Mouse (Mus musculus): Measurements from ENCODE around the gene Chil4. TPM values are rescaled to one million over a fixed set of nuclear protein-coding genes. Genes with fewer than 3 reads are reported as not detected.
"Not testable (repeated sequence)": the region's sequence is repeated elsewhere in the genome, so short reads cannot be mapped to it uniquely, and the experiment has no call there.

The Chil4 gene
- polyA plus RNA-seq (2012; fragmentation: generic; extraction: Trizol) = not detected
- long read RNA-seq, experiment 1 = 0 reads
- long read RNA-seq, experiment 2 = 0 reads

DNA sequence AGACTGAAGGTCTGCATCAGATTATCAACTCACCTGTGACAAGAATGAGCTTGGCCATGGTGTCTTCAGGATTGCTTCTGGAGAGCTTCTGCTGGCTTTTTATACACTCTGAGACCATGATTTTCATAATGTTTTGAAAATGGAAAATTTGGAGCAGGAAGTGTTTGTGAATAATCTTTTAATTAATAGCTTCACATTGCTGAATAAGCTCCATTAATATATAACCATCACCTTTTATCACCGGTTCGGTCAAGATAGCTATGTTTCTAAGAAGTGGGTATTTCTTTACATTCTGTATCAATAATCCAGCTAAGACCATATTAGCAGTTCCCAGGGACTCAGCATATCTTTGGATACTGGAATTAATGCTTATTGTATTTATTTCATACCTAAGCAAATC is at the start of gene Chil4:
Chil4 (minus strand) TSS at position 101 of the 400 bp plus-strand sequence.
- H3K79me3 ChIP-seq (ENCODE audit: low read depth) = no peaks in the 10 kb centered on the region
- TF ChIP-seq MYOG (IDR thresholded peaks at IDR 0.05; ENCODE audit: control insufficient read depth, extremely low read depth, insufficient read length) (no peak), USF1 (IDR thresholded peaks at IDR 0.05; ENCODE audit: low read depth) (no peak), MAX (IDR thresholded peaks at IDR 0.05) (no peak), FOSL1 (IDR thresholded peaks at IDR 0.05; ENCODE audit: insufficient read depth, low read length, poor library complexity, severe bottlenecking) (no peak), MYOD1 (IDR thresholded peaks at IDR 0.05; ENCODE audit: control insufficient read depth, insufficient read length, low read depth) (no peak), CTCF (IDR thresholded peaks at IDR 0.05; ENCODE audit: control insufficient read depth, insufficient read depth, insufficient read length) (no peak), CEBPB (IDR thresholded peaks at IDR 0.05; ENCODE audit: low read depth) (no peak)
- H3ac ChIP-seq (ENCODE audit: control insufficient read depth, insufficient read length, low read depth) = no peak within 1 kb of the TSS
- H3K4me3 ChIP-seq (ENCODE audit: insufficient read depth, poor library complexity, severe bottlenecking) = no peak within 1 kb of the TSS
- H3K27me3 ChIP-seq (ENCODE audit: control insufficient read depth, insufficient read depth, insufficient read length) = no peaks in the 10 kb centered on the region
- H3K36me3 ChIP-seq (ENCODE audit: control insufficient read depth, insufficient read depth) = no peaks in the 10 kb centered on the region
- H3K79me2 ChIP-seq (ENCODE audit: control insufficient read depth, insufficient read depth) = no peaks in the 10 kb centered on the region

DNA sequence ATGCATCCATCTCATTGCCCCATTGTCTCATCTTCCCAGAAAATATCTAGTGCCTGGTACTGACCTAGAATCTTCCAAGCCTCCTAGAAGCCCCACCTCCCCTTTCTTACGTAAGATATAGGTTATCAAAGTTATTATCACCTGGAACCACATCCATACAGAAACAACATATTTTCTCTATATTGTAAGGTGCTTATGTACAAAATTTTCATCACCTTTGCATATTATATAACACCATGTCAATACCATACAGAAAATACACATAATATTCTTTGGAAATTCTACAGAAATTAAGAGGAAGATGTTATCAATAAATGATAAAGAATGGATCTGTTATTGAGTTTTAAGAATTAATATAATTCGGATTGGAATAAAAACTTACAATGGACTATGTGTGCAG is 46.5 kb upstream of the Chil4 start:
- Histone ChIP-seq H3K4me3 (ENCODE audit: insufficient read depth, poor library complexity, severe bottlenecking) (no peak overlapping the region), H3K36me3 (ENCODE audit: control insufficient read depth, insufficient read depth) (no peaks in the 10 kb centered on the region), H3K27me3 (ENCODE audit: control insufficient read depth, insufficient read depth, insufficient read length) (no peaks in the 10 kb centered on the region), H3K79me3 (ENCODE audit: low read depth) (no peaks in the 10 kb centered on the region), H3K79me2 (ENCODE audit: control insufficient read depth, insufficient read depth) (no peaks in the 10 kb centered on the region), H3ac (ENCODE audit: control insufficient read depth, insufficient read length, low read depth) (no peak overlapping the region)
- no peak for TF ChIP-seq MAX (IDR thresholded peaks at IDR 0.05)
- no peak for TF ChIP-seq MYOG (IDR thresholded peaks at IDR 0.05; ENCODE audit: control insufficient read depth, extremely low read depth, insufficient read length)
- no peak for TF ChIP-seq FOSL1 (IDR thresholded peaks at IDR 0.05; ENCODE audit: insufficient read depth, low read length, poor library complexity, severe bottlenecking)
- TF ChIP-seq CTCF (IDR thresholded peaks at IDR 0.05; ENCODE audit: control insufficient read depth, insufficient read depth, insufficient read length) = no peak
- TF ChIP-seq MYOD1 (IDR thresholded peaks at IDR 0.05; ENCODE audit: control insufficient read depth, insufficient read length, low read depth) = no peak
- TF ChIP-seq CEBPB (IDR thresholded peaks at IDR 0.05; ENCODE audit: low read depth) = no peak
- TF ChIP-seq USF1 (IDR thresholded peaks at IDR 0.05; ENCODE audit: low read depth) = no peak

DNA sequence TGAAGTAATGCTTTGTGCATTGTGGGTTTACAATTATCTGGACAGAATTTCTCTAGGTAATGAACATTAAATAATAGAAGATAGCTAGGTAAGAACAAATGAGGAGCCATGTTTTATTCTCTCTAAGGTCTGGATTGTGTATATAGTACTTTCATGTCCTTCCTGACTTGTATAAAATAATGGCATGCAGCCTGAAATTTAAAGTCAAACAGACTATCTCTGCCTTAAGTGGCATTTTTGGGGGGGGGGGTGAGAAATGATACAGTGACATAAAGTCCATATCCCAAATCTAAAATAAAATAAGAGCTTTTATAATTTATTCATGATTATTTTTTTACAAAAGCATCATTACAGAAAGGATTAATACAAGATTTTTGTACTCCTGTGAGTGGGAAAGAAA is 45.5 kb upstream of the Chil4 start:
- Histone ChIP-seq H3K79me3 (ENCODE audit: low read depth) (no peaks in the 10 kb centered on the region), H3ac (ENCODE audit: control insufficient read depth, insufficient read length, low read depth) (no peak overlapping the region), H3K36me3 (ENCODE audit: control insufficient read depth, insufficient read depth) (no peaks in the 10 kb centered on the region), H3K27me3 (ENCODE audit: control insufficient read depth, insufficient read depth, insufficient read length) (no peaks in the 10 kb centered on the region), H3K79me2 (ENCODE audit: control insufficient read depth, insufficient read depth) (no peaks in the 10 kb centered on the region), H3K4me3 (ENCODE audit: insufficient read depth, poor library complexity, severe bottlenecking) (no peak overlapping the region)
- TF ChIP-seq MYOG (IDR thresholded peaks at IDR 0.05; ENCODE audit: control insufficient read depth, extremely low read depth, insufficient read length) = no peak
- TF ChIP-seq FOSL1 (IDR thresholded peaks at IDR 0.05; ENCODE audit: insufficient read depth, low read length, poor library complexity, severe bottlenecking) = no peak
- TF ChIP-seq MAX (IDR thresholded peaks at IDR 0.05) = no peak
- TF ChIP-seq CEBPB (IDR thresholded peaks at IDR 0.05; ENCODE audit: low read depth) = no peak
- TF ChIP-seq USF1 (IDR thresholded peaks at IDR 0.05; ENCODE audit: low read depth) = no peak
- TF ChIP-seq MYOD1 (IDR thresholded peaks at IDR 0.05; ENCODE audit: control insufficient read depth, insufficient read length, low read depth) = no peak
- no peak for TF ChIP-seq CTCF (IDR thresholded peaks at IDR 0.05; ENCODE audit: control insufficient read depth, insufficient read depth, insufficient read length)

DNA sequence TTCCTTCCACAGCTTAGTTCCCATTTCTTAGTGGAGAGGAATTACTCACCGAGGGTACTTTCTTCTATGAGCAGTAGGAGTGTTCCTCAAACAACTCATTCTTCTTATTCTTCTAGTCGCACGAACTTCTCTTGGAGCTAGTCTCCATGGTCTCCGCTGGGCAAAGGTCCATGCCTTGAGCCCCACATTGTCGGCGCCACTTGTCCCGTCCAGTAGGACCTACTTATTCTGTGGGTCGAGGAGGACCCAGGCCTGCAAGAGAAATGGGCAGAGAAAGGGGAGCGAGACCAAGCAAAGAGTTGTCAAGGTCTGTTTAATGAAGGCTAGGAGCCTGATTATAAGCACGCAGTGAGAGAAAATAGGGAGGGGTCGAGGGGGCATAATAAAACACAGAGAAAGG is 37.8 kb upstream of the Chil4 start:
- H3K4me3 ChIP-seq (ENCODE audit: insufficient read depth, poor library complexity, severe bottlenecking); H3K27me3 ChIP-seq (ENCODE audit: control insufficient read depth, insufficient read depth, insufficient read length); H3K79me2 ChIP-seq (ENCODE audit: control insufficient read depth, insufficient read depth); H3K36me3 ChIP-seq (ENCODE audit: control insufficient read depth, insufficient read depth); H3ac ChIP-seq (ENCODE audit: control insufficient read depth, insufficient read length, low read depth); H3K79me3 ChIP-seq (ENCODE audit: low read depth): not testable (repeated sequence)

DNA sequence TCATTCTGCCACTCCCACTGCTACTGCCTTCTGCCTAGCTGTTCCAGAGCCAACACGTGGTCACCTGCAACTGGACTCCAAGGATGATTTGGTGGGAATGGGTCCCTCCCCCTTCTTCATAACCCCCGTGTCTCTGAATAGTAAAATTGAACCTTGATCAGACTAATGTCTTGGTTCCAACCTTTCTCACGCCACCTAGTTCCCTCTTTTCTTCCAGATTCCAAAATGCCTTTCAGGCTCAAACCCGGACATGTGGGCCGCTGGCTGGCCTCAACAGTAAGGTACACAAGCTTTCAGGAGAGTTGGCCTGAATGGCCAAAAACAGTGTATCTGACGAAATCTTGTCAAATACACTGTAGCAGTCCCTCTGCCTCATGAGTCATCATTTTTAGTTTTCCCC is 33.4 kb upstream of the Chil4 start:
- no peaks in the 10 kb centered on the region for H3K36me3 ChIP-seq (ENCODE audit: control insufficient read depth, insufficient read depth)
- H3ac ChIP-seq (ENCODE audit: control insufficient read depth, insufficient read length, low read depth) = no peak overlapping the region
- no peaks in the 10 kb centered on the region for H3K27me3 ChIP-seq (ENCODE audit: control insufficient read depth, insufficient read depth, insufficient read length)
- no peak overlapping the region for H3K4me3 ChIP-seq (ENCODE audit: insufficient read depth, poor library complexity, severe bottlenecking)
- H3K79me2 ChIP-seq (ENCODE audit: control insufficient read depth, insufficient read depth) = no peaks in the 10 kb centered on the region
- TF ChIP-seq USF1 (IDR thresholded peaks at IDR 0.05; ENCODE audit: low read depth) (no peak), MAX (IDR thresholded peaks at IDR 0.05) (no peak), CEBPB (IDR thresholded peaks at IDR 0.05; ENCODE audit: low read depth) (no peak), MYOG (IDR thresholded peaks at IDR 0.05; ENCODE audit: control insufficient read depth, extremely low read depth, insufficient read length) (no peak), FOSL1 (IDR thresholded peaks at IDR 0.05; ENCODE audit: insufficient read depth, low read length, poor library complexity, severe bottlenecking) (no peak), CTCF (IDR thresholded peaks at IDR 0.05; ENCODE audit: control insufficient read depth, insufficient read depth, insufficient read length) (no peak), MYOD1 (IDR thresholded peaks at IDR 0.05; ENCODE audit: control insufficient read depth, insufficient read length, low read depth) (no peak)
- no peaks in the 10 kb centered on the region for H3K79me3 ChIP-seq (ENCODE audit: low read depth)

DNA sequence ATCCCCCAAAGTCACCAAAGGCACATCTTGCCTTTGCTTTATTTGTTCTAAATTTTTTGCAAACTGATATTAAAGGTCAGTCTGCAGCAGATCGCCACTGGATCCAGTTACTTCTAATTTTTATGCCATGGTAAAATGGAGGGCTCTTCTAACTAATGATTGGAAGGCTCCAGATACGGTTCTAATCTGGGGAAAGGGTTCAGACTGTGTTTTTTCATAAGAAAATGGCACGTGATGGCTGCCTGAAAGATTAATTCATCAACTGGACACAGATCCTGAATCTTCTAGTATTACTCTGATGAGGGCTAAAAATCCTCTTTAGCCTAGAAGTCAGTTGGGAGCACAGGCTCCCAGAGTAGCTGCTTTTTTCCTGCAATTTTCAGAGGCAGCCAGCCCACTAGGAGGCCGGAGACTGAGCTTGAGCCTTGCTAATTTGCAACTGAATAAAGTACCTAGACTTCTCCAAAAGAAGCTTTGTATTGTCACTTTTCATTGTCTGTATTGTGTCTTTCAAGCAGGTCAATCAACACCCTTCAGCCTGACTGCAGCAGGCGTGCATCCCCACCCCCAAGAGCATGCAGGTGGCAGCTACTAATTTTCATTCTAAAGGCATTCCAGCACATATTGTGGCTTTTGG is 31.6 kb upstream of the Chil4 start:
- not testable (repeated sequence) for H3K79me2 ChIP-seq (ENCODE audit: control insufficient read depth, insufficient read depth); H3K4me3 ChIP-seq (ENCODE audit: insufficient read depth, poor library complexity, severe bottlenecking); H3K36me3 ChIP-seq (ENCODE audit: control insufficient read depth, insufficient read depth); H3ac ChIP-seq (ENCODE audit: control insufficient read depth, insufficient read length, low read depth); H3K79me3 ChIP-seq (ENCODE audit: low read depth); H3K27me3 ChIP-seq (ENCODE audit: control insufficient read depth, insufficient read depth, insufficient read length)

DNA sequence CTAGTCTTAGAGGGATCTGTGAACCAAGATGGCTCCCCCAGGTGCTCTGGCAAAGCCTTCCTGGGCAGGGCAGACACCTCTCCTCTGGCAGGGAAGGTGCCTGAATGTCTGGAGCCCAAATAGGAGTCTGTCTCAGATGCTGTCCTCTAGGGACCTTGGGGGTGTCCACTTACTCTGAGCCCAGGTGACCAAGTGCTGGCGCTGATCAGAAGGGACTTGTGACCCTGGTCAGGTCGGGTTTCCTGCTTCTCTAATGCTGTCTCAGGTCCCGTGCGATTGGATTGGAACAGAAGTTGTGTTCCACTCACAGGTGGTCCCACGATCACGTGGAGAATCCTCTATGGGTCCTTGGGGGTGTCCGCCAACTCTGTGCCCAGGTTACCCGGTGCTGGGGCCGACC is 28.1 kb upstream of the Chil4 start:
- H3K79me2 ChIP-seq (ENCODE audit: control insufficient read depth, insufficient read depth); H3K36me3 ChIP-seq (ENCODE audit: control insufficient read depth, insufficient read depth); H3K79me3 ChIP-seq (ENCODE audit: low read depth); H3K4me3 ChIP-seq (ENCODE audit: insufficient read depth, poor library complexity, severe bottlenecking); H3ac ChIP-seq (ENCODE audit: control insufficient read depth, insufficient read length, low read depth); H3K27me3 ChIP-seq (ENCODE audit: control insufficient read depth, insufficient read depth, insufficient read length): not testable (repeated sequence)

DNA sequence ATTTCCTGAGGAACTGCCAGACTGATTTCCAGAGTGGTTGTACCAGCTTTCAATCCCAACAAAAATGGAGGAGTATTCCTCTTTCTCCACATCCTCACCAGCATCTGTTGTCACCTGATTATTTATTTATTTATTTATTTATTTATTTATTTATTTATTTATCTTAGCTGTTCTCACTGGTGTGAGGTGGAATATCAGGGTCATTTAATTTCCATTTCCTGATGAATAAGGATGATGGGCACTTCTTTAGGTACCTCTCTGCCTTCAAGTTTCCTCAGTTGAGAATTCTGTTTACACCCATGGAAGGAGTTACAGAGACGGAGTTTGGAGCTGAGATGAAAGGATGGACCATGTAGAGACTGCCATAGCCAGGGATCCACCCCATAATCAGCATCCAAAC is 20.9 kb upstream of the Chil4 start:
- H3K79me2 ChIP-seq (ENCODE audit: control insufficient read depth, insufficient read depth); H3K36me3 ChIP-seq (ENCODE audit: control insufficient read depth, insufficient read depth); H3K4me3 ChIP-seq (ENCODE audit: insufficient read depth, poor library complexity, severe bottlenecking); H3K79me3 ChIP-seq (ENCODE audit: low read depth); H3ac ChIP-seq (ENCODE audit: control insufficient read depth, insufficient read length, low read depth); H3K27me3 ChIP-seq (ENCODE audit: control insufficient read depth, insufficient read depth, insufficient read length): not testable (repeated sequence)

Data from C2C12 (cell line).